Mouse (Mus musculus): Measurements from ENCODE around the gene Samd4b. TPM values are rescaled to one million over a fixed set of nuclear protein-coding genes. Genes with fewer than 3 reads are reported as not detected.

The Samd4b gene
- total and polyA plus RNA-seq, 2 experiments from 2014 or later, result 12.4 to 53.5 TPM

- no peak overlapping the region; the same call in 1 of the 2 replicates for H3K4me2 ChIP-seq (ENCODE audit: low read depth, low read length)
- TF ChIP-seq EP300 (IDR thresholded peaks at IDR 0.05; ENCODE audit: low read depth) (no peak), CTCF (IDR thresholded peaks at IDR 0.05; ENCODE audit: low read depth) (no peak)
- H3K9me3 ChIP-seq (replicated peaks; ENCODE audit: control insufficient read depth, low read length), result no peaks in the 10 kb centered on the region
- H3K9ac ChIP-seq (replicated peaks; ENCODE audit: low read depth, low read length), result no peak overlapping the region
- 26% methylated on average over 2 of the region's 2 CpGs for WGBS
- peaks cover 2% of the 10 kb centered on the region; the same call in 1 of the 2 replicates for H3K27me3 ChIP-seq (ENCODE audit: control insufficient read depth, insufficient read depth, low read length)
- no peaks in the 10 kb centered on the region for H3K4me1 ChIP-seq (ENCODE audit: control insufficient read depth, insufficient read depth)
- H3K27ac ChIP-seq (ENCODE audit: low read depth), result peak overlapping the region; percentile 66; the same call in 1 of the 2 replicates
- no peaks in the 10 kb centered on the region for H3K36me3 ChIP-seq (replicated peaks; ENCODE audit: control insufficient read depth, insufficient read depth, low read length)
- ATAC-seq (ENCODE audit: insufficient read depth, low read depth), result no peak
- H3K4me3 ChIP-seq (ENCODE audit: low read depth, low read length), result peak overlapping the region; percentile 27; the same call in 1 of the 2 replicates
- no peak for DNase-seq (ENCODE audit: low spot score)
Measured at GRCm38 (mm10) chr7:28440739-28441138, 157.2 kb downstream of the Samd4b start.

DNA sequence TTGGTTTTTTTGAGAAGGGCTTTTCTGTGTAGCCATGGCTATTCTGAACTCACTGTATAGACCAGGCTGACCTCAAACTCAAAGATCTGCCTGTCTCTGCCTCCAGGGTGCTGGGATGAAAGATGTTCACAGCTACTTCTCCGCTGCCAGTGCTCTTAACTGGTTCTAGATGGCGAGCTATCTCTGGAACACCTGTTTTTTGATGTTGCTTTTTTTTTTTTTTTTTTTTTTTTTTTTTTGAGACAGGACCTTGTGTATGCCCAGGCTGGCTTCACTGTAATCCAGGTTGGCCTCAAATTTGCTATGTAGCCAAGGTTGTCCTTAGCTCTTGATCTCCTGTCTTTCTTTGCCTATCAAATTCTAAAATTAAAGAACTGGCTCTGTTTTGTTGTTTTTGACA lies 159.2 kb downstream of the Samd4b start:
- no peaks in the 10 kb centered on the region for H3K27me3 ChIP-seq (ENCODE audit: control insufficient read depth, insufficient read depth, low read length)
- H3K4me3 ChIP-seq (ENCODE audit: low read depth, low read length), result no peak overlapping the region
- TF ChIP-seq EP300 (IDR thresholded peaks at IDR 0.05; ENCODE audit: low read depth) (no peak), CTCF (IDR thresholded peaks at IDR 0.05; ENCODE audit: low read depth) (no peak)
- WGBS, result 74% methylated on average over 2 of the region's 2 CpGs
- no peaks in the 10 kb centered on the region for H3K9me3 ChIP-seq (replicated peaks; ENCODE audit: control insufficient read depth, low read length)
- no peak overlapping the region for H3K9ac ChIP-seq (replicated peaks; ENCODE audit: low read depth, low read length)
- H3K4me1 ChIP-seq (ENCODE audit: control insufficient read depth, insufficient read depth), result peaks cover 17% of the 10 kb centered on the region
- DNase-seq (ENCODE audit: low spot score) (no peak), ATAC-seq (ENCODE audit: insufficient read depth, low read depth) (no peak)
- H3K36me3 ChIP-seq (replicated peaks; ENCODE audit: control insufficient read depth, insufficient read depth, low read length), result no peaks in the 10 kb centered on the region
- H3K27ac ChIP-seq (ENCODE audit: low read depth), result no peak overlapping the region
- no peak overlapping the region for H3K4me2 ChIP-seq (ENCODE audit: low read depth, low read length)

GRCm38 (mm10) chr7:28437964-28438363 lies 160.0 kb downstream of the Samd4b start:
- H3K4me1 ChIP-seq (ENCODE audit: control insufficient read depth, insufficient read depth), result peaks cover 25% of the 10 kb centered on the region
- DNase-seq (ENCODE audit: low spot score) (no peak), ATAC-seq (ENCODE audit: insufficient read depth, low read depth) (no peak)
- TF ChIP-seq CTCF (IDR thresholded peaks at IDR 0.05; ENCODE audit: low read depth) (no peak), EP300 (IDR thresholded peaks at IDR 0.05; ENCODE audit: low read depth) (no peak)
- no peak overlapping the region for H3K27ac ChIP-seq (ENCODE audit: low read depth)
- H3K27me3 ChIP-seq (ENCODE audit: control insufficient read depth, insufficient read depth, low read length), result no peaks in the 10 kb centered on the region
- H3K4me2 ChIP-seq (ENCODE audit: low read depth, low read length), result no peak overlapping the region
- H3K9ac ChIP-seq (replicated peaks; ENCODE audit: low read depth, low read length), result no peak overlapping the region
- no peaks in the 10 kb centered on the region for H3K9me3 ChIP-seq (replicated peaks; ENCODE audit: control insufficient read depth, low read length)
- no peak overlapping the region for H3K4me3 ChIP-seq (ENCODE audit: low read depth, low read length)
- H3K36me3 ChIP-seq (replicated peaks; ENCODE audit: control insufficient read depth, insufficient read depth, low read length), result no peaks in the 10 kb centered on the region

DNA sequence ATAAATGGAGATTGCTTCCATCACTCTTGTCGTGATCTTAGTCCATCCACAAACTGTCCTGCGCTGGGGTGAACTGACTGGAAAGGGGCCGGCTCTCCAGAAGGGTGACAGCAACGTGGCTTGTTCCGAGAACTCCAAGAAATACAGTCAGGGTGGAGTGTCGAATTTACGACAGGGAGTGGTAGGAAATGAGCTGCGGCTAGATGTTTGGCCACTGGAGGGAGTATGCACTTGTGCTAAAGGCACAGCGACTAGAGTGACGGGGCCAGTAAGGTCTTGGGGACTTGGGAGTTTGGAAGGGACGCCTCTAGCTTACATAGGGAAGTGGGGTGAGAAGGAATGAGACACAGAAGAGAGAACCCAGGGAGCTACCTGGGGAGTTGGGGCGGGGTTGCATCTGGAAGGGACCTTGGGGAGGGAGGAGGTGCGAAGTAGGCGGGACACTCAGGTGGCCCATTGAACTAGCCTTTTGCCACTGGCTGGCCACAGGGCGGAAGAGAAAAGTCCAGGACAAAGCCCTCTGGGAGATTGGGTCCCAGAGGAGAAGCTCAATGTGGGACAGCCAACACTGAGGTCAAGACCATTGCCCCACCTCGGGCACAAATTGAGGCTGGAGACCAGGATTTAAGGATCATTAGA lies 160.9 kb downstream of the Samd4b start, which contains the start of gene Gmfg:
TSS of gene Gmfg (plus strand) at position 516 of the 639 bp plus-strand sequence.
- H3K4me3 ChIP-seq (ENCODE audit: low read depth, low read length), result peak within 1 kb of the TSS; percentile 85
- H3K36me3 ChIP-seq (replicated peaks; ENCODE audit: control insufficient read depth, insufficient read depth, low read length), result no peaks in the 10 kb centered on the region
- H3K9me3 ChIP-seq (replicated peaks; ENCODE audit: control insufficient read depth, low read length), result no peaks in the 10 kb centered on the region
- ATAC-seq (ENCODE audit: insufficient read depth, low read depth), result peak; percentile 34
- no peaks in the 10 kb centered on the region for H3K27me3 ChIP-seq (ENCODE audit: control insufficient read depth, insufficient read depth, low read length)
- DNase-seq (ENCODE audit: low spot score), result peak; percentile 89
- peak within 1 kb of the TSS; percentile 74 for H3K4me2 ChIP-seq (ENCODE audit: low read depth, low read length)
- peak; percentile 83 for TF ChIP-seq CTCF (IDR thresholded peaks at IDR 0.05; ENCODE audit: low read depth)
- TF ChIP-seq EP300 (IDR thresholded peaks at IDR 0.05; ENCODE audit: low read depth), result no peak
- 2% methylated on average over 16 of the region's 16 CpGs for WGBS
- peak within 1 kb of the TSS; percentile 82 for H3K27ac ChIP-seq (ENCODE audit: low read depth)
- H3K4me1 ChIP-seq (ENCODE audit: control insufficient read depth, insufficient read depth), result peaks cover 34% of the 10 kb centered on the region
- H3K9ac ChIP-seq (replicated peaks; ENCODE audit: low read depth, low read length), result peak within 1 kb of the TSS; percentile 36

- Histone ChIP-seq H3K36me3 (replicated peaks; ENCODE audit: control insufficient read depth, insufficient read depth, low read length) (no peaks in the 10 kb centered on the region), H3K4me3 (ENCODE audit: low read depth, low read length) (peak overlapping the region; percentile 85), H3K4me2 (ENCODE audit: low read depth, low read length) (peak overlapping the region; percentile 87), H3K9me3 (replicated peaks; ENCODE audit: control insufficient read depth, low read length) (no peaks in the 10 kb centered on the region), H3K9ac (replicated peaks; ENCODE audit: low read depth, low read length) (peak overlapping the region; percentile 96), H3K27me3 (ENCODE audit: control insufficient read depth, insufficient read depth, low read length) (no peaks in the 10 kb centered on the region), H3K4me1 (ENCODE audit: control insufficient read depth, insufficient read depth) (peaks cover 40% of the 10 kb centered on the region), H3K27ac (ENCODE audit: low read depth) (peak overlapping the region; percentile 82)
- DNase-seq (ENCODE audit: low spot score), result peak; percentile 100
- no peak for TF ChIP-seq EP300 (IDR thresholded peaks at IDR 0.05; ENCODE audit: low read depth)
- peak; percentile 71 for TF ChIP-seq CTCF (IDR thresholded peaks at IDR 0.05; ENCODE audit: low read depth)
- WGBS, result 0% methylated on average over 44 of the region's 64 CpGs
- peak; percentile 97 for ATAC-seq (ENCODE audit: insufficient read depth, low read depth)
Measured at GRCm38 (mm10) chr7:28436271-28436904, 161.6 kb downstream of the Samd4b start.

Data from heart, postnatal 0 days (tissue).